Comparison of ENCODE assay signal across 12 mouse cellular contexts in genomic region chr7:99663507-99664220, GRCm38 (mm10). TPM values are rescaled to one million over a fixed set of nuclear protein-coding genes. Genes with fewer than 3 reads are reported as not detected.
DNase-seq lines count a peak whose midpoint lies in the region; TF ChIP-seq lines count a peak whose summit lies in the region.
"Had no signal": no experiment of that assay in that cellular context is flagged by ENCODE, and none has a peak within 500 bp of the region (broad histone marks: within the 10 kb centered on the region; RNA-seq: fewer than 3 reads in every experiment).

No protein-coding gene starts in this region.

- no peaks in the 10 kb centered on the region for H3K9me3 ChIP-seq in heart, embryonic 10.5 days
- H3K9me3 ChIP-seq: forebrain, embryonic 10.5 days; G1E; hindbrain, embryonic 10.5 days had no signal

- DNase-seq in cerebellum, adult 9-11 months: peak; percentile 28
- DNase-seq in cerebellum, postnatal 36 days: no peak
- peak; percentile 92 for DNase-seq in heart, adult 11 months
- no peak for DNase-seq in heart, embryonic 10.5 days (ENCODE audit: low spot score)
- no peak for DNase-seq in layer of hippocampus, adult 2 months (ENCODE audit: low spot score in 2 of 2)
- no peak for DNase-seq in layer of hippocampus, adult 9-10 months (ENCODE audit: low spot score)
- DNase-seq: B cell, adult 2 months had no signal

- WGBS in heart, embryonic 10.5 days: 79% methylated on average over 9 of the region's 9 CpGs

- H3K4me3 ChIP-seq in heart, embryonic 10.5 days: no peak overlapping the region
- H3K4me3 ChIP-seq in layer of hippocampus, adult 2 months: no peak overlapping the region
- H3K4me3 ChIP-seq in brown adipose tissue, adult 24 weeks (ENCODE audit: insufficient read depth, low read depth, low read length): no peak overlapping the region
- H3K4me3 ChIP-seq: forebrain, embryonic 10.5 days; hindbrain, embryonic 10.5 days had no signal

- no peak overlapping the region for H3K27ac ChIP-seq in heart, embryonic 10.5 days
- H3K27ac ChIP-seq in layer of hippocampus, adult 2 months: peak overlapping the region; percentile 88
- peak overlapping the region; percentile 82; the same call in 1 of the 2 replicates for H3K27ac ChIP-seq in brown adipose tissue, adult 24 weeks (replicated peaks; ENCODE audit: low read depth, low read length)
- H3K27ac ChIP-seq: hindbrain, embryonic 14.5 days had no signal

- peaks cover 54% of the 10 kb centered on the region for H3K27me3 ChIP-seq in heart, embryonic 10.5 days (ENCODE audit: insufficient read depth, poor library complexity, severe bottlenecking)

- no peaks in the 10 kb centered on the region for H3K36me3 ChIP-seq in heart, embryonic 10.5 days
- H3K36me3 ChIP-seq: forebrain, embryonic 10.5 days; G1E; hindbrain, embryonic 10.5 days had no signal

- TF ChIP-seq CTCF in layer of hippocampus, adult 2 months (conservative IDR thresholded peaks at IDR 0.05): no peak

- H3K4me1 ChIP-seq in heart, embryonic 10.5 days: peaks cover 16% of the 10 kb centered on the region
- H3K4me1 ChIP-seq in brown adipose tissue, adult 24 weeks (ENCODE audit: control insufficient read depth, insufficient read depth, insufficient read length, low read length): peaks cover 27% of the 10 kb centered on the region

RNA-seq across cellular contexts. Expression of gene Tpbgl, which starts 36.8 kb away (rescaled TPM):
- 0.89 and 1.2 TPM in 2 replicates for polyA plus RNA-seq in heart, embryonic 10.5 days (2016; fragmentation: Nextera tagmentation; extraction: Ambion mirVana)
- total RNA-seq in layer of hippocampus, adult 2 months (2021): 1 to 10 TPM; 4.7 to 5.1 TPM
- 4.5 TPM in 2 replicates for polyA plus RNA-seq in brown adipose tissue, adult 24 weeks (2012; ENCODE audit: insufficient read depth, insufficient read length, missing spikeins)
- polyA plus RNA-seq: G1E had no signal

RNA-seq across cellular contexts. Expression of gene Slco2b1, which starts 47.5 kb away (rescaled TPM):
- 0.39 and 0.44 TPM in 2 replicates for polyA plus RNA-seq in heart, embryonic 10.5 days (2016; fragmentation: Nextera tagmentation; extraction: Ambion mirVana)
- 10 to 100 TPM; 11.7 to 13.4 TPM for total RNA-seq in layer of hippocampus, adult 2 months (2021)
- 8.4 and 9.7 TPM in 2 replicates for polyA plus RNA-seq in brown adipose tissue, adult 24 weeks (2012; ENCODE audit: insufficient read depth, insufficient read length, missing spikeins)

Comparison
In these comparisons a context has a peak if more than half of its experiments do, and no peak if none do; other contexts are left out.
1. DNase-seq: peak in cerebellum, adult 9-11 months (single experiment) and heart, adult 11 months (single experiment); none in cerebellum, postnatal 36 days (0 of 2), heart, embryonic 10.5 days (single experiment), layer of hippocampus, adult 2 months (0 of 2) and layer of hippocampus, adult 9-10 months (single experiment).